Mouse (Mus musculus) heart, adult 2 months (tissue): Measurements from ENCODE around the gene Ppcs.

Source experiments
- CTCF ChIP-seq: fragments of 200-600 bp; IDR thresholded peaks from 2 replicates; pipeline ENCODE4 v1.8.1; 2022; ENCODE audit warnings: antibody characterized with exemption, mild to moderate bottlenecking, moderate library complexity
- EP300 ChIP-seq: fragments of 200-500 bp; IDR thresholded peaks from 2 replicates; pipeline ENCODE4 v1.6.1; 2011; ENCODE audit warnings: low read depth, low read length, control low read depth; ENCODE audit not compliant: insufficient read depth
- POLR2A ChIP-seq: fragments of 200-500 bp; IDR thresholded peaks from 2 replicates; pipeline ENCODE4 v1.6.1; 2011; ENCODE audit warnings: mild to moderate bottlenecking, low read depth, low read length, control low read depth; ENCODE audit not compliant: insufficient read depth

- TF ChIP-seq POLR2A (no peak), EP300 (no peak), CTCF (no peak)
These were observed 10.2 kb downstream of the Ppcs start for GRCm38 (mm10) chr4:119411877-119412650.
